Mouse (Mus musculus): ENCODE results near the gene 4930535I16Rik. TPM values are rescaled to one million over a fixed set of nuclear protein-coding genes. Genes with fewer than 3 reads are reported as not detected.

4930535I16Rik gene
- polyA plus RNA-seq (2012; rRNA removed), result 0.07 and 0.23 TPM in 2 replicates

DNA sequence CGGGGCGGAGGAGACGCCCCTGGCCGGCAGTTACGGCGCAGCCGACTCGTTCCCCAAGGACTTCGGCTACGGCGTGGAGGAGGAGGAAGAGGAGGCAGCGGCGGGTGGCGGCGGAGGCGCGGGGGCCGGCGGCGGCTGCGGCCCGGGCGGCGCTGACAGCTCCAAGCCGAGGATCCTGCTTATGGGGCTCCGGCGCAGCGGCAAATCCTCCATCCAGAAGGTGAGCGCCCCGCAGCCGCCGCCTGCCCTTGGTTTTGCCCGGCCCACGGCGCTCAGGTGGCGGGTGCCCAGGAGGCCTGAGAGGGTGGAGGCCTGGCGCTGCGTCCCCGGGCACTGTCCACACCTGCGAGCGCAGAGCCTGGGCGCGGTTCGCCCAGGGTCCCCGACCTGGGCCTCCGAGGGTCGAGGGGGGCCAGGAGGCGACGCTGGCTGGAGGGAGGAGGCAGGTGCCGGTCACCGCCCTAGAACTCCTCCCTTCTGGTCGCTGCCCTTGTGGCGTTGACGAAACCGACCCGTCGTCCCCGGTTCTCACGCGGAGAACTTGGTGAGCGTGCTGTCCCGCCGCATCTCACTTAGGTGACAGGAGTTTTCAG is at the start of gene 4930535I16Rik:
TSS of gene 4930535I16Rik (minus strand) at position 475 of the 593 bp plus-strand sequence.

DNA sequence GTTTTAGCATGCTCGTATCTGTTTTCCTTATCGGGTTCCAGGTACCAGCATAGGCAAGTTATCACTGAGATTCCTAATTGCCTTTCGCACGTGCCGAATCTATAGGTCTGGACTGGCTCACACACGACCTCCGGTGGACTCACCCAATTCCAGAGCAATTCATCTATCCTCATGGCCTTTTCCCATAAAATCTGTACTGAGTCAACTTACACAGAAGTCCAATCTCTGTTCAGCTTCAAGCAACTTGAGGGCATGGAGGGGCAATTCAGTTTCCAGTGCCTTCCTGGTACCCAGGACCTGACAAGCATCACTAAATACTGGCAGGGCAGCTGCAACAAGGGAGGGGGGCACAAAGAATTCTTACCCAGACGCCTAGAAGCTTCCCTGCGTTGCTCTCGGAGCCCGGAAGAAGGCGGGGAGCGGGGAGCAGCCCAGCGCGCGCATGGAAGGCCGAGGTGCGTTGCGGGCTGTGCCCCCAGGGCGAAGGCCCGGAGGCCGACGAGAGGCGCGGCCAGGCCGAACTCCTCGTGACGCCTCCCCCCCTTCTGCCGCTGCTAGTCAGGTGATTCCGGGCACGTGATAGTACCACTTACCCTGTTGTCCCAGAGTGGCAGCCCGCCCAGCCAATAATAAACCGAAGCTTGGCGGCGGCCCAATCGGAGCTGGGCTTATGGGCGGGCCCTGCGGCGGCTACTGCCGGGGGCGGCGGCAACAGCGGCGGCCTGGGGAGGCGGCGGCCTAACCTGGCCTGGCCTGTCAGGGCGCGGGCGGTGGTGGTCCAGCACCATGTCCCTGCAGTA is 874 bp downstream of the 4930535I16Rik start, which contains the start of gene Rragc:
TSS of gene Rragc (plus strand) at position 699 of the 800 bp plus-strand sequence.

DNA sequence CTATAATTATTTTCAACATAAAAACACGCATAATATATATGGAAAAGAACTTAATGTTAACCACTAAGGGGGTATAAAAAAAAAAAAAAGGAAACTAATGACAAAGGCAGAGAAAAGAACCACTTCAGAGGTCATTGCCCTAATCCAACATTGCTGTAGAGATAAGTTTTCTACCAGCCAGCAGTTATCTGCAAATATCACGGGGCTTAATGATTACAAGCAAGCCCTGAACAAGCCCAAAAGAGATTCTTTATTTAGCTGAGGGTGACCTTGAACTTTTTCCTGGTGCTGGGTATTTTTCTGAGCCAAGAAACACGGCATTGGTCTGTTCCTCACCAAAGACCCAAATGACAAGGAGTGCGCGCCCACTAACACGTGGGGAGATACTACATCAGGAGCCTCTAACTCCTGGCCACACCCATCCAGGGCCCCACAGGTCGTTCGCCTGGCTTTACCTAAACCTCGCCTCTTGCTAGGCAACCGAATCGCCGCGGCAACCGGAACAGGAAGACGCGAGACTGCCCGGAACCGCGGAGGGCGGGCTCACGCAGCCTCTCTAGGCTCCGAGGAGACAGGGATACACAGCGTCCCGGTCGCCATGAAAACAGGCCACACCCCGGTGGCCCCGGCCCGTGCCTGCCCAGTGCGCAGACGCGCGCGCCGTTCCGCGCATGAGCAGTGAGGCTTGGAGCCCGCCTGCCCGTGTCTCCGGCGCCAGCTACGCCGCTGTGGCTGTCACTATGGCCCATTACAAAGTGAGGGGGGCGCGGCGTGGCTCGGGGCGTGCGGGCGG is 13.3 kb downstream of the 4930535I16Rik start, which contains the start of gene Mycbp:
TSS of gene Mycbp (plus strand) at position 500 of the 793 bp plus-strand sequence.

Other genes starting within 250 kb of the 4930535I16Rik start
- 17.3 and 18.5 TPM in 2 replicates for gene Macf1, start 233.7 kb downstream of the 4930535I16Rik start, polyA plus RNA-seq (2012; rRNA removed)
- 125 and 130 TPM in 2 replicates for gene Ndufs5, start 199.8 kb downstream of the 4930535I16Rik start, polyA plus RNA-seq (2012; rRNA removed)
- gene Akirin1, start 167.7 kb downstream of the 4930535I16Rik start, polyA plus RNA-seq (2012; rRNA removed), result 13.7 and 14.0 TPM in 2 replicates
- gene Rhbdl2, start 130.1 kb downstream of the 4930535I16Rik start, polyA plus RNA-seq (2012; rRNA removed), result not detected in 2 replicates
- gene 4933427I04Rik, start 58.3 kb downstream of the 4930535I16Rik start, polyA plus RNA-seq (2012; rRNA removed), result not detected in 2 replicates
- 11.0 and 23.1 TPM in 2 replicates for gene Mycbp, start 13.2 kb downstream of the 4930535I16Rik start, polyA plus RNA-seq (2012; rRNA removed)
- gene Rragc, start 576 bp downstream of the 4930535I16Rik start, polyA plus RNA-seq (2012; rRNA removed), result 21.0 and 21.6 TPM in 2 replicates

All from liver, embryonic 18 days (tissue).